Mouse (Mus musculus) kidney, postnatal 25 days (tissue): ENCODE results near the gene Ehd4.

Experiments
- DNase-seq, 2 experiments: peaks; one replicate each; pipeline ENCODE4 v3.0.0; 2021; ENCODE audit warnings: mixed read lengths in 2 of 2

The Ehd4 gene

DNA sequence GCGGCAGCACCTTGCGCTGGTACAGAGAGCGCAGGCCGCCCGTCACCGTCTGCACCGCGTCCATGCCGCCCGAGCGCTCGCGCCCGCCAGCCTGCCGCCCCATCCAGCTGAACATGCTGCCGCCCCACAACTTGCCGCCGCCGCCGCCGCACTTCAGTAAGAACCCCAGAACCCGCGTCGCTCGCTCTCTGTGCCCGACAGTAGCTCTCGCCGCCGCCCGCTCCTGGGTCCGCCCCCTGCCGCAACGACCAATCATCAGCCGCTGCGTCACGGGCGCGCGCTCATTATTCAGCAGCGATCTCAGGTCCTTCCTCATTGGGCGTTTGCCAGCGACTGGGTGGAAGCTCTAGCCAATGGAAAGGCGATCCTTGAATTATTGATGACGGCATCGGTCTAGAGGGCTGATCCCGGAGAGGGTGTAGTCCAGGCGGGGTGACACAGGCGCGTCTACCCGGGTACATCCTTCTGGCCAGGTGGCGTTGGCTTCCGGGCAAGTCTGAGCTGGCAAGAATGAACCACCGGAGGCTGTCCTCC is at the start of gene Ehd4:
Gene Ehd4 (minus strand): TSS at position 246 of the 534 bp plus-strand sequence.
- DNase-seq, result peak; percentile 99 to 100

- no peak for DNase-seq
These were observed 49.3 kb upstream of the Ehd4 start for GRCm38 (mm10) chr2:120203742-120204141.

DNA sequence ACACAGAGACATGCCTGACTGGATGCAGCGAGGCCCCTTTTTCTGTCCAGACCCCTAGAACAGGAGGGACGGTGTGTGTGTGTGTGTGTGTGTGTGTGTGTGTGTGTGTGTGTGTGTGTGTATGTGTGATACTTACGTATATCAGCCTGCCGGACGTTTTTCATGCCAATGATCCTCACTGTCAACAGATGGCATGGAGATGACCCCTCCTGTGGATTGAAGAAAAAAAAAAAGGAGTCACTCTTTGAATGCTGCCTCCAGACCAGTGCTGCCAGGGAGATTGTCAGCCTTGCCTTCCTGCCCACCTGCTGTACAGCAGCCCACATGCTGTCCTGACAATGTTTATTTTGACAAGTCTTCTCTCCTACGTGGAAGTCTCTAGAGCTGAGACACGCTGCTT is 45.7 kb upstream of the Ehd4 start:
- DNase-seq, result no peak

GRCm38 (mm10) chr2:120188174-120188573 is 33.8 kb upstream of the Ehd4 start:
- no peak for DNase-seq

GRCm38 (mm10) chr2:120187583-120187982 is 33.2 kb upstream of the Ehd4 start:
- no peak for DNase-seq

- no peak for DNase-seq
These were observed 31.3 kb upstream of the Ehd4 start for GRCm38 (mm10) chr2:120185527-120186276.

- DNase-seq, result no peak
These were observed 24.5 kb upstream of the Ehd4 start for GRCm38 (mm10) chr2:120178936-120179335.

DNA sequence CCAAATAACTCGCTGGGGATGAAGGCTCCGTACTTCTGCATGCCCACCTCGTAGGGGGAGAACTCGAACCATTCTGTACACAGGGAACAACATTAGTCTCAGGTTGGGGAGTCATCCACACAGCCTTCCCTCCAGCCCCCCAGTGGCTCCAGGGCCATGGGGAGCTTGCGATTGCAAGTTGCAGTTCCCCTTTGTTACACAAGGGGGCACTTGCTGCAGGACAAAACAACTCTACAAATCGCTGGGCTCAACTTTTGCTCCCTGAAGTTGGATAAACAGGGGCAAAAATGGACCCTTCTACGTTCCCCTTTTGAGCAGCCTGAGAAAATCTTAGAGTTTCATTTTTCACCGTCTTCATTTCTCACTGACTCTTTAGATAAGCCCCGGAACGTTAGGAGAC is 19.3 kb upstream of the Ehd4 start:
- DNase-seq, result peak; percentile 63 to 71

DNA sequence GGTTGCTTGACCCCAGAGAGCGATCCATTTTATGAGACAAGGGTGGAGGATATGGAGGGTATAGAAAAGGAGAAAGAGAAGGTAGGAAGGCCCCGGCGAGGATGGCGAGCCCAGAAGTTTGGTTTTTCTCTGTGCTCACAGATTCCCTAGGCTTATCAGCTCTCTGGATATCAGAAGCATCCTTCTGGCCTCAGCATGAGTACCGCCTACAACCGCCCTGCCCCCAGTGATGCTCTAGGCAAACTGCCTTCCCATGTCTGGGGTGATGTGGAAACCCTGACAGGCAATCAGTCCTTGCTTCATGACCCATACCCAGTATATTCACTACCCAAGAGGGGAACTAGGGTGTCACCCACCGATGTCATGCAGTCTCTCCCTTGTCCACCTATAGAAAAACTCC is 17.0 kb upstream of the Ehd4 start:
- DNase-seq, result no peak

DNA sequence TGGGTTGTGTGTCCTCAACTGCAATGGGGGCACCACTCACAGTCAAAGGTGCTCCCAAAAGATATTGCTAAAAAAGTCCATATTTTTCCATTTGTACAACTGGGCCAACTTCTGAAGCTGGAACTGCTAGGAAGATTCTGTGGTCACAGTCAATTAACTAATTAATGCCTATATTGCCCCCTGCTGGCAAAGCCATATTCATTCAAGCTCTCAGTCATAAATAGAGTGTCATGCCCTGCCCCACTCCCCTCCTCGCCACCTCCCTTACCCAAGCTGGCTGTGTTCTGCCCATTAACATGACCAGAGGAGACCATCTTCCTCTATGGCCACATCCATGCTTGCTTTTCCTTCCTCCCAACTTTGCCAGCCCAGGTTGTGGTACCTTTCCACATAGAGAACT is 16.3 kb upstream of the Ehd4 start:
- DNase-seq, result peak; percentile 50 to 65

DNA sequence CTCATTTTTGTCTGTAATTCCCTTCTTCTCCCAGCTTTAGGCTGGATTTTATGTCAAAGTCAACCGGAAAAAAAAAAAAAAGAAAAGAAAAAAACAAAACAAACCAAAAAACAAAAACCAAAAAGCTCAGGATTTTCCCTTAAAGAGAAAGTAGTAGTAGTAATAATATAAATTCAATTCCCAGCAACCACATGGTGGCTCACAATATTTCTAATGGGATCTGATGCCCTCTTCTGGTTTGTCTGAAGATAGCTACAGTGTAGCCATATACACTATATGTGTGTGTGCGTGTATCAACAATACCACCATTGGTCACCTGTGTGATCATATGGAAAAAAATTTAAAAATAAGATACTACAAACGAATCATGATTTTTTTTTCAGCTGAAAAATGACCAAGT is 15.0 kb upstream of the Ehd4 start:
- no peak for DNase-seq

DNA sequence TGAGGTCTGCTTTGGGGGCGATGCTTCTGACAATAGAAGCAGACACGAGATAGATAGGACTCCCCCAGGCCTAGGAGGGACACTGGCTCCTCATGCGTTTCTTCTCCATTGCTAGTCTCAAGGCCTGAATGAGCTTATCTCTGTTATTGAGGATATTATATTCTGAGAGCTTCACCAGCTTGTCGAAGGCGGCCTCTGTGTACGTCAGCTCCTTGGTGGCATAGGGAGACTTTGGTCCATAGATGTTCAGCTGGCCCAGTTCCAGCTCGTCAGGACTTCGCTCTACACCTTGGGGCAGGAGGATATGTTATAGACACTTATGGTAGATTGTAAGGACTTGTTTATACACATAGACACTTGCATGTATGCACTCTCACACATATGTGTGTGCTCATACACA is 13.4 kb upstream of the Ehd4 start:
- no peak for DNase-seq

- no peak for DNase-seq
These were observed 11.1 kb upstream of the Ehd4 start for GRCm38 (mm10) chr2:120165474-120165873.

DNA sequence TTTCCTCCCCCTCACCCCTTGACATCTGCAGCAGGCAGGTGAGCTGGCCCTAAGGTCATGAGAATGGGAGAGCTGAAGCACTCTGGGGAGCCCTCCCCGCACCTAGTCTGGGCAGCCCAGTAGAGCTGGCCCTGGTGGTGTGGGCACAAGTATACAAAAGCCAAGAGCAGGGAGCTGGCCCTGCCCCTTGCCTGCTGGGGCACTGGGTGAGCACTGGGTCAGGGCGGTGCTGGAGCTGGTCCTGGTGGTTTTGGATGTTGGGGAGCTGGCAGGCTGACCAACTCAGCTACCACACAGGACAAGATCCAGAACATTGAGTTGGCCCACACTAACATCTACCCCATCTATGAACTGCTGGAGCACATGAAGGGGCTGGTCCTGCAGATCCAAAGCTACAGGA is 5.0 kb upstream of the Ehd4 start:
- no peak for DNase-seq

DNA sequence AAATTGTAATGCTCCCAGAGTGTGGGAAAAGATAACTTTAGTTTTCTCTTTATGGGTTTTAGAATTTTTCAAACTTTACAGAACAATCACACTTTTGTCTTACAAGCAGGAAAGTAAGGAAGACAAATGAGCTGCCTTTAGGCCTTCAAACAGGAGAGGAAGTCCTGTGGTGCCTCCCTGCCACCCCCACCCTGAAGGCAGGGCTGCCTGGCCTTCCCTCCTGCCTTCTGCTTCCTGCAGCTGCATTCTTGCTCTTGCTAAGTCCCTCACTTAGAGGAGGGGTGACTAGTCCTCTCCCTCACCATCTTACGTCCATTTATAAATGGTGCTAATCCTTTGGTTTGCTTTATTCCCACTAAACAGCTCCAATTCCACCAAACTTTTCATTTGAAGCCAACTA is 4.4 kb upstream of the Ehd4 start:
- peak; percentile 29 to 71 for DNase-seq

DNA sequence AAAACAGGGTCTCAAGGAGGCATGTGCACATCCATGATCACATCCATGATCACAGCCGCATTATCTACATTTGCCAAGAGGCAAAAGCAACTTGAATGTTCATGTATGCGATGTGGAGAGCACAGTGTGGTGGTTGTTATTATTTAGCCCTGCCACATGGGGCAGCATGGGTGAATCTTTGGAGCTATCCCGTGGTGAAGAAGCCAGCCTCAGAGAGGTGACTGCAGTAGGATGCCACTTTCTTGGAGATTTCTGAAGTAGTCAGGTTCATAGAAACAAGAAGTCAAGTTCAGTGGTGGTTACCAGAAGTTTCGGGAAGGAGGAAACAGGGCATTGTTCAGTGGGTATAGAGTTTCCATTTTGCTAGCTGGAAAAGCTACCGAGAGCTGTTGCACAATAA is 3.6 kb upstream of the Ehd4 start:
- DNase-seq, result no peak

DNA sequence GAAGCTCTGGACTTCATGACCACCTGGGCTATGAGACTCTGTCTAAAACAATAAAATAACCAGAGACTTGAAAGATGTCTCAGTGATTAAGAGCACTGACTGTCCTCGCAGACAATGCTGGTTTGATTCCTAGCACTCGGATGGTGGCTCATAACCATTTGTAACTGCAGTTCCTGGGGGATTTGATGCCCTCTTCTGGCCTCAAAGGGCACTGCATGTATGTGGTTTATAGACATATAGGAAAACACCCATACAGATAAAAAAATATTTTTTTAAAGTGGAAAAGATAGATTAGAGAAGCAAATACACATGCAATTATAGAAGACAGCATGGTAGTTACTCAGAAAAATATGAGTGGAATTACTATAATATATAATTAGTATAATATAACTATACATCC is 3.2 kb upstream of the Ehd4 start:
- no peak for DNase-seq

DNA sequence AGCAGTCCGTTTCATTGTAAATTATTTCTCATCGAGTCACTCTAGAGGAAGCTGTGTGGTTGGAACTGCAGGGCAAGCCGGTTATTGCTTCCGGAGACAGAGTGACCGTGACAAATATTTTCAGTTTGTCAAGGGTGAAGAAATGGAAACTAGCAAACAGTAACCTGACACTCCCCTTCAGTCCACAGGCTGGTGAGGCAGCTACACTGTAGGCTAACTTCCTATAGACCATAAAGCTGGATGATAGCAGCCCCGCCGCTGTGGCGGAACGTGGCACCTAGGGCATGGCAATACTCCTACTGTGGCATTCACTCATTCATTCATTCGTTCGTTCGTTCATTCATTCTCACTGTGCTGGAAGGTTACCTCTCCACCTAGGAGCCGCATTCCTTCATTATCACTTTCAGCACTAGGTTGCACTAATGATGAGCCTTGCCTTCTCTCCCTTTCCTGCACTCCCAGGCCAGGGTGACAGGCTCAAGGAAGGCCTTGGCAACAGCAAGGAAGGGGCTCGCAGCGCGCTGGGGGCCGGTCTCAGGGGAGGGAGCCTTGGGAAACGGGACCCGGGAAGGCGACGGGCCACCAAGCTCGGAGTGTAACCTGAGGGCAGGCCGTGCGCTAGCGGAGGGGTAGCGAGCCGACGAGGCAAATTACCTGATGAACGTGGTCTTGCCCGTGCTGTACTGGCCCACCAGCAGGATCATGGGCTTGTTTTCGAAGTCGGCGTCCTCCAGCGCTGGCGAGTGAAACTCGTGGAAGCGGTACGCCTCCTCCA is 633 bp downstream of the Ehd4 start:
- DNase-seq, result no peak

DNA sequence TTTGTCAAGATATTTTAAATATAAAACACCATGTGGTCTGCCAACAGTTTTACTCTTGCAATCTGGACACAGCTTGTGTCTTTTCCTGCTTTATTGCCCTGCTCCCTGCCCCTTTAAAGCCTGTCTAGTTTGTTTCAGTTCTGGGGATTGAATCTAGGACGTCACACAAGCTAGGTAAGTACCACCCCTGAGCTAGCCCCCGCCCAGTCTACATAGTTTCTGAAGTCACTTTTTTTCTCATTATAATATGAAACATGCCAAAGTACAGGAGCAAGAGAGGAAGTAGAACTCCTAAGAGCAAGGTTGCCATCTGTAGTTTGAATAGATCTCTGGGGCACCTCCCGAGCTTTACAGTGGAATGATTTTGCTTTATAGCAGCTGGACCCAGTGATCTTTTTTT is 3.8 kb downstream of the Ehd4 start:
- no peak for DNase-seq

DNA sequence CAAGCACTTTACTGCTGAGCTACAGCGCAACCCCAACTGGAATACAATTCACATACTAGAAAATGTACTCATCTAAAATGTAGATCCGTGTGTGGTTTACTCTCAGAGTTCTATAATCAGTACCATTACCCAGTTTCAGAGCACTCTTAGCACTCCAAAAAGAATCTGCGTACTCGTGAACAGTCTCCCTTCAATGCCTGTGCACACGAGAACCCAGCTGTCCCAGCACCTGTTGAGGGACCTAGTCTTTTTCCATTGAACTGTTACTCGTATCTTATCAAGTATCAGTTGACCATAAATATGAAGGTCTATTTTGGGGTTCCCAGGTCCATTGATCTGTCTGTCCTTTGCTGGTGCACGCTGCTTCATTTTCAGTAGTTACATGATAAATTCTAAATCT is 4.8 kb downstream of the Ehd4 start:
- DNase-seq, result no peak

GRCm38 (mm10) chr2:120147999-120148398 is 6.4 kb downstream of the Ehd4 start:
- DNase-seq, result no peak

DNA sequence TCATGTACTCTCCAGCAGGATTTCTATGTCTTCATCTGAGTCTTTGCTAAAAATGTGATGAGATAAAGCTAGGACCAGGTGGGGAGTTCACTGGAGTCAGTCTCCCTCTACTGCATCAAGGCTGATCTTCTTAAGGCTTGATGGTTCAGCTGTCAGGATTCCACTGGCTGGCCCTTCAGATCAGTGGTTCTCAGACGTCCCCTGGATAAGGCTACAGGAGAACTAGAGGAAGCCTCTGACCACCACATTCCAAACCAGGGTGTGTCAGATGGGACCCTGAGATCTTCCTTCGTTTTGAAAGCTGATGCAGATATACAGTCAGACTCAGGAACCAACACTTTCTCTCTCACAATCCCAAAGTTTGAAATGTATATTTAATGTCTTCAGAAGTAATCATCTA is 7.0 kb downstream of the Ehd4 start:
- DNase-seq, result no peak

DNA sequence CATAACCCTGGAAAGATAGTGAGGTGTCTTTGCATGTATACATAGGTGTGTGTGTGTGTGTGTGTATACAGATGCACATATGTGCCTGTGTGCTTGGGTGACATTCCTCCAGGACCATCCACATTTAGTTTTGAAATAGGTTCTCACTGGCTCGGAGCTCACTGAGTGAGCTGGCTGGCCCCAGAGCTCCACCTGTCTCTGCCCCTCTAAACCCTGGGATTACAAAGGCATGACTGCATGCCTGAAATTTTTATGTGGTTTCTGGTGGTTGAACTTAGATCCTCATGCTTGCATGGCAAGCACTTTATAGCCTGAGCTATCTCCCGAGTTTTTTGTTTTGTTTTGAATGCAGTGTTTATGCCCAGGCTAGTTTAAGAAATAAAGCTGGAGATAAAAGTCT is 7.9 kb downstream of the Ehd4 start:
- DNase-seq, result no peak

GRCm38 (mm10) chr2:120144390-120144789 is 10.0 kb downstream of the Ehd4 start:
- no peak for DNase-seq
